In genomic region chr19:46349550-46349949, GRCm38 (mm10) we compare ENCODE assay signal across 8 mouse cellular contexts. TPM values are rescaled to one million over a fixed set of nuclear protein-coding genes. Genes with fewer than 3 reads are reported as not detected.
DNase-seq lines count a peak whose midpoint lies in the region; ATAC-seq and TF ChIP-seq lines count a peak whose summit lies in the region.

No protein-coding gene starts in this region.

- WGBS in embryonic facial prominence, embryonic 15.5 days: 21% methylated on average over 6 of the region's 6 CpGs
- WGBS in intestine, postnatal 0 days: 31% methylated on average over 6 of the region's 6 CpGs
- WGBS in neural tube, embryonic 14.5 days: 31% methylated on average over 6 of the region's 6 CpGs

- H3K4me3 ChIP-seq in left cerebral cortex, adult 2 months: peak overlapping the region; percentile 83
- peak overlapping the region; percentile 74 for H3K4me3 ChIP-seq in embryonic facial prominence, embryonic 15.5 days (replicated peaks)
- peak overlapping the region; percentile 56 for H3K4me3 ChIP-seq in intestine, postnatal 0 days (ENCODE audit: low read depth, low read length)
- peak overlapping the region; percentile 69 for H3K4me3 ChIP-seq in neural tube, embryonic 14.5 days (ENCODE audit: low read depth, low read length)

- H3K4me1 ChIP-seq in embryonic facial prominence, embryonic 15.5 days: peaks cover 19% of the 10 kb centered on the region
- H3K4me1 ChIP-seq in intestine, postnatal 0 days (replicated peaks; ENCODE audit: control insufficient read depth, insufficient read depth, low read length): no peaks in the 10 kb centered on the region
- peaks cover 12% of the 10 kb centered on the region for H3K4me1 ChIP-seq in neural tube, embryonic 14.5 days (ENCODE audit: control insufficient read depth, insufficient read depth, low read length)

- intact Hi-C loops in left cerebral cortex, adult 2 months (cut with DNase I): loop anchor here (2.0 to 5.0 kb wide), 2 partner anchors 45 to 153 kb away; partner anchors contain the start of genes Actr1a and Trim8

- 0 out of 2 replicates have a peak, but pooled peaks have one; percentile 9 for ATAC-seq in embryonic facial prominence, embryonic 15.5 days (ENCODE audit: insufficient number of reproducible peaks, low FRiP score, low TSS enrichment, low read depth)
- ATAC-seq in intestine, postnatal 0 days: no peak
- 0 out of 2 replicates have a peak, but pooled peaks have one; percentile 9 for ATAC-seq in neural tube, embryonic 14.5 days (ENCODE audit: low read depth)
- ATAC-seq in erythroblast, adult 5-6 weeks (replicated peaks; ENCODE audit: low FRiP score, poor library complexity, severe bottlenecking): no peak

- DNase-seq in left cerebral cortex, adult 2 months (ENCODE audit: extremely low spot score in 1 of 2, low spot score in 2 of 2): no peak
- DNase-seq in left cerebral cortex, adult 8-10 months (ENCODE audit: low spot score in 2 of 2): no peak
- DNase-seq in left cerebral cortex, adult 9 months (ENCODE audit: low spot score in 2 of 2): no peak
- DNase-seq in frontal cortex, postnatal 14 days (ENCODE audit: low spot score in 2 of 2): no peak

- peak overlapping the region; percentile 85 for H3K27ac ChIP-seq in left cerebral cortex, adult 2 months
- H3K27ac ChIP-seq in embryonic facial prominence, embryonic 15.5 days (replicated peaks): peak overlapping the region; percentile 87; the same call in 1 of the 2 replicates
- H3K27ac ChIP-seq in intestine, postnatal 0 days (ENCODE audit: low read depth, low read length): no peak overlapping the region
- H3K27ac ChIP-seq in neural tube, embryonic 14.5 days (ENCODE audit: low read depth, low read length): no peak overlapping the region

- no peak for TF ChIP-seq CTCF in left cerebral cortex, adult 2 months (IDR thresholded peaks at IDR 0.05)
- TF ChIP-seq CTCF in intestine, postnatal 0 days (IDR thresholded peaks at IDR 0.05; ENCODE audit: low read depth): no peak

- H3K4me2 ChIP-seq in embryonic facial prominence, embryonic 15.5 days (replicated peaks): peak overlapping the region; percentile 87
- H3K4me2 ChIP-seq in intestine, postnatal 0 days (replicated peaks; ENCODE audit: low read depth): peak overlapping the region; percentile 98
- peak overlapping the region; percentile 90 for H3K4me2 ChIP-seq in neural tube, embryonic 14.5 days (ENCODE audit: low read depth, low read length)

- H3K9ac ChIP-seq in embryonic facial prominence, embryonic 15.5 days: peak overlapping the region; percentile 53
- H3K9ac ChIP-seq in intestine, postnatal 0 days (ENCODE audit: low read depth, low read length): no peak overlapping the region
- H3K9ac ChIP-seq in neural tube, embryonic 14.5 days (replicated peaks; ENCODE audit: low read depth, low read length): peak overlapping the region; percentile 88

- no peaks in the 10 kb centered on the region for H3K9me3 ChIP-seq in embryonic facial prominence, embryonic 15.5 days (replicated peaks)
- no peaks in the 10 kb centered on the region for H3K9me3 ChIP-seq in intestine, postnatal 0 days (ENCODE audit: control insufficient read depth)
- H3K9me3 ChIP-seq in neural tube, embryonic 14.5 days (ENCODE audit: control insufficient read depth, low read length): no peaks in the 10 kb centered on the region

- no peaks in the 10 kb centered on the region for H3K27me3 ChIP-seq in embryonic facial prominence, embryonic 15.5 days
- no peaks in the 10 kb centered on the region for H3K27me3 ChIP-seq in intestine, postnatal 0 days (replicated peaks; ENCODE audit: control insufficient read depth, insufficient read depth, low read length)
- H3K27me3 ChIP-seq in neural tube, embryonic 14.5 days (ENCODE audit: control insufficient read depth, insufficient read depth, low read length): no peaks in the 10 kb centered on the region; the same call in 1 of the 2 replicates

- no peaks in the 10 kb centered on the region for H3K36me3 ChIP-seq in embryonic facial prominence, embryonic 15.5 days
- no peaks in the 10 kb centered on the region; the same call in 1 of the 2 replicates for H3K36me3 ChIP-seq in intestine, postnatal 0 days (ENCODE audit: control insufficient read depth, insufficient read depth)
- H3K36me3 ChIP-seq in neural tube, embryonic 14.5 days (ENCODE audit: control insufficient read depth, insufficient read depth, low read length): no peaks in the 10 kb centered on the region

RNA-seq across cellular contexts. Expression of gene 2310034G01Rik, which starts 0.6 kb away (rescaled TPM):
- under 1 TPM; 0.66 to 0.91 TPM for total RNA-seq in left cerebral cortex, adult 2 months (2021)
- 1 to 10 TPM in 3 of 4 experiments, under 1 TPM in 1; 0.36 to 1.5 (median 1.0) TPM for total RNA-seq in left cerebral cortex, adult 8-10 months (2022)
- polyA plus RNA-seq in embryonic facial prominence, embryonic 15.5 days (2015; fragmentation: Nextera tagmentation; extraction: Ambion mirVana): 3.5 and 5.3 TPM in 2 replicates
- 1.1 and 1.3 TPM in 2 replicates for polyA plus RNA-seq in intestine, postnatal 0 days (2015; fragmentation: Nextera tagmentation; extraction: Ambion mirVana)
- polyA plus RNA-seq in neural tube, embryonic 14.5 days (2014; fragmentation: Nextera tagmentation; extraction: Ambion mirVana): 2.0 and 3.9 TPM in 2 replicates
- total RNA-seq in erythroblast, adult 5-6 weeks (2015; ENCODE audit: low replicate concordance): not detected in 2 replicates
- total RNA-seq in erythroblast, adult 5-6 weeks (2017; ENCODE audit: low replicate concordance): not detected in 2 replicates

RNA-seq across cellular contexts. Expression of gene Mfsd13a, which starts 8.6 kb away (rescaled TPM):
- total RNA-seq in left cerebral cortex, adult 2 months (2021): 10 to 100 TPM; 25.5 to 25.9 TPM
- total RNA-seq in left cerebral cortex, adult 8-10 months (2022): 10 to 100 TPM; 28.9 to 29.9 (median 29.5) TPM
- polyA plus RNA-seq in embryonic facial prominence, embryonic 15.5 days (2015; fragmentation: Nextera tagmentation; extraction: Ambion mirVana): 4.3 and 4.4 TPM in 2 replicates
- 11.8 and 12.7 TPM in 2 replicates for polyA plus RNA-seq in intestine, postnatal 0 days (2015; fragmentation: Nextera tagmentation; extraction: Ambion mirVana)
- 10.7 and 12.7 TPM in 2 replicates for polyA plus RNA-seq in neural tube, embryonic 14.5 days (2014; fragmentation: Nextera tagmentation; extraction: Ambion mirVana)
- 5.4 and 9.6 TPM in 2 replicates for total RNA-seq in erythroblast, adult 5-6 weeks (2015; ENCODE audit: low replicate concordance)
- total RNA-seq in erythroblast, adult 5-6 weeks (2017; ENCODE audit: low replicate concordance): 1.4 and 1.8 TPM in 2 replicates

RNA-seq across cellular contexts. Expression of gene Cuedc2, which starts 11.0 kb away (rescaled TPM):
- 100 to 1,000 TPM; 188 to 196 TPM for total RNA-seq in left cerebral cortex, adult 2 months (2021)
- total RNA-seq in left cerebral cortex, adult 8-10 months (2022): 100 to 1,000 TPM; 187 to 201 (median 192) TPM
- polyA plus RNA-seq in embryonic facial prominence, embryonic 15.5 days (2015; fragmentation: Nextera tagmentation; extraction: Ambion mirVana): 167 and 168 TPM in 2 replicates
- 78.8 and 80.0 TPM in 2 replicates for polyA plus RNA-seq in intestine, postnatal 0 days (2015; fragmentation: Nextera tagmentation; extraction: Ambion mirVana)
- polyA plus RNA-seq in neural tube, embryonic 14.5 days (2014; fragmentation: Nextera tagmentation; extraction: Ambion mirVana): 346 and 359 TPM in 2 replicates
- total RNA-seq in erythroblast, adult 5-6 weeks (2015; ENCODE audit: low replicate concordance): 8.1 and 8.4 TPM in 2 replicates
- 23.6 and 39.4 TPM in 2 replicates for total RNA-seq in erythroblast, adult 5-6 weeks (2017; ENCODE audit: low replicate concordance)

RNA-seq across cellular contexts. Expression of gene Fbxl15, which starts 21.6 kb away (rescaled TPM):
- 10 to 100 TPM; 27.0 to 29.6 TPM for total RNA-seq in left cerebral cortex, adult 2 months (2021)
- total RNA-seq in left cerebral cortex, adult 8-10 months (2022): 10 to 100 TPM; 23.7 to 27.6 (median 25.1) TPM
- 16.4 TPM in 2 replicates for polyA plus RNA-seq in embryonic facial prominence, embryonic 15.5 days (2015; fragmentation: Nextera tagmentation; extraction: Ambion mirVana)
- polyA plus RNA-seq in intestine, postnatal 0 days (2015; fragmentation: Nextera tagmentation; extraction: Ambion mirVana): 22.0 and 25.3 TPM in 2 replicates
- polyA plus RNA-seq in neural tube, embryonic 14.5 days (2014; fragmentation: Nextera tagmentation; extraction: Ambion mirVana): 42.5 and 53.1 TPM in 2 replicates
- not detected in 2 replicates for total RNA-seq in erythroblast, adult 5-6 weeks (2015; ENCODE audit: low replicate concordance)
- not detected in 2 replicates for total RNA-seq in erythroblast, adult 5-6 weeks (2017; ENCODE audit: low replicate concordance)

RNA-seq across cellular contexts. Expression of gene Psd, which starts 22.6 kb away (rescaled TPM):
- total RNA-seq in left cerebral cortex, adult 2 months (2021): 100 to 1,000 TPM; 605 to 647 TPM
- total RNA-seq in left cerebral cortex, adult 8-10 months (2022): 100 to 1,000 TPM; 550 to 592 (median 567) TPM
- 9.8 and 11.0 TPM in 2 replicates for polyA plus RNA-seq in embryonic facial prominence, embryonic 15.5 days (2015; fragmentation: Nextera tagmentation; extraction: Ambion mirVana)
- polyA plus RNA-seq in intestine, postnatal 0 days (2015; fragmentation: Nextera tagmentation; extraction: Ambion mirVana): 27.1 and 30.1 TPM in 2 replicates
- polyA plus RNA-seq in neural tube, embryonic 14.5 days (2014; fragmentation: Nextera tagmentation; extraction: Ambion mirVana): 85.8 and 127 TPM in 2 replicates
- total RNA-seq in erythroblast, adult 5-6 weeks (2015; ENCODE audit: low replicate concordance): 0.63 TPM in 1 of 2 replicates, not detected in the other
- 0.70 TPM in 1 of 2 replicates, not detected in the other for total RNA-seq in erythroblast, adult 5-6 weeks (2017; ENCODE audit: low replicate concordance)

Comparison
In these comparisons a context has a peak if more than half of its experiments do, and no peak if none do; other contexts are left out.
1. H3K27ac ChIP-seq: peak in left cerebral cortex, adult 2 months (single experiment) and embryonic facial prominence, embryonic 15.5 days (single experiment); none in intestine, postnatal 0 days (single experiment) and neural tube, embryonic 14.5 days (single experiment).
2. ATAC-seq: peak in embryonic facial prominence, embryonic 15.5 days (single experiment) and neural tube, embryonic 14.5 days (single experiment); none in intestine, postnatal 0 days (single experiment) and erythroblast, adult 5-6 weeks (single experiment).
3. RNA of gene Cuedc2, which starts 11.0 kb away (total RNA-seq): 188 to 196 TPM in left cerebral cortex, adult 2 months and 187 to 201 TPM in left cerebral cortex, adult 8-10 months; 8.1 to 39.4 TPM in erythroblast, adult 5-6 weeks; every median in the first group is over 4 times any median in the second.
4. Peak in every context shown above with its lines, with median percentiles within 50 percentile points of each other: H3K4me3 ChIP-seq and H3K4me2 ChIP-seq.